Mouse (Mus musculus): Measurements from ENCODE around the gene Hipk4. TPM values are rescaled to one million over a fixed set of nuclear protein-coding genes. Genes with fewer than 3 reads are reported as not detected.

The Hipk4 gene
- polyA plus RNA-seq, 1 experiment from 2014 or later, result 0.27 TPM

- Histone ChIP-seq H3K4me3 (ENCODE audit: low read depth, low read length) (peak within 1 kb of the TSS; percentile 84), H3K27ac (ENCODE audit: low read length) (peak within 1 kb of the TSS; percentile 99), H3K27me3 (replicated peaks; ENCODE audit: insufficient read depth, low read length) (no peaks in the 10 kb centered on the region), H3K4me2 (replicated peaks; ENCODE audit: low read depth, low read length) (peak within 1 kb of the TSS; percentile 56), H3K4me1 (ENCODE audit: insufficient read depth, low read depth, low read length) (peaks cover 22% of the 10 kb centered on the region; the same call in 1 of the 2 replicates), H3K9ac (replicated peaks; ENCODE audit: low read depth) (peak within 1 kb of the TSS; percentile 85), H3K9me3 (ENCODE audit: low read length) (no peaks in the 10 kb centered on the region), H3K36me3 (ENCODE audit: insufficient read depth, low read length) (peaks cover 12% of the 10 kb centered on the region; the same call in 1 of the 2 replicates)
- TF ChIP-seq EP300 (IDR thresholded peaks at IDR 0.05) (0 out of 2 replicates have a peak, but pooled peaks have one; percentile 20), CTCF (IDR thresholded peaks at IDR 0.05) (peak; percentile 63)
- DNase-seq (ENCODE audit: low spot score) (peak; percentile 99), ATAC-seq (peak; percentile 83)
- 1% methylated on average over 60 of the region's 80 CpGs for WGBS
Observed at GRCm38 (mm10) chr7:27486770-27487697, 36.0 kb upstream of the Hipk4 start, which contains the start of gene Sertad1. Sertad1 (plus strand) TSS chr7:27486910.

GRCm38 (mm10) chr7:27487740-27488268 lies 35.3 kb upstream of the Hipk4 start:
- TF ChIP-seq EP300 (IDR thresholded peaks at IDR 0.05) (no peak), CTCF (IDR thresholded peaks at IDR 0.05) (no peak)
- Histone ChIP-seq H3K4me1 (ENCODE audit: insufficient read depth, low read depth, low read length) (peaks cover 22% of the 10 kb centered on the region; the same call in 1 of the 2 replicates), H3K9me3 (ENCODE audit: low read length) (no peaks in the 10 kb centered on the region), H3K4me2 (replicated peaks; ENCODE audit: low read depth, low read length) (peak overlapping the region; percentile 56), H3K27me3 (replicated peaks; ENCODE audit: insufficient read depth, low read length) (no peaks in the 10 kb centered on the region), H3K36me3 (ENCODE audit: insufficient read depth, low read length) (peaks cover 12% of the 10 kb centered on the region; the same call in 1 of the 2 replicates), H3K9ac (replicated peaks; ENCODE audit: low read depth) (peak overlapping the region; percentile 85), H3K27ac (ENCODE audit: low read length) (peak overlapping the region; percentile 99), H3K4me3 (ENCODE audit: low read depth, low read length) (peak overlapping the region; percentile 84)
- DNase-seq (ENCODE audit: low spot score), result peak; percentile 83
- ATAC-seq, result no peak
- WGBS, result under 1% methylated on average over 13 of the region's 13 CpGs

- Histone ChIP-seq H3K4me2 (replicated peaks; ENCODE audit: low read depth, low read length) (peak overlapping the region; percentile 56; the same call in 1 of the 2 replicates), H3K9ac (replicated peaks; ENCODE audit: low read depth) (no peak overlapping the region), H3K27ac (ENCODE audit: low read length) (peak overlapping the region; percentile 94), H3K4me1 (ENCODE audit: insufficient read depth, low read depth, low read length) (peaks cover 22% of the 10 kb centered on the region; the same call in 1 of the 2 replicates), H3K36me3 (ENCODE audit: insufficient read depth, low read length) (peaks cover 12% of the 10 kb centered on the region; the same call in 1 of the 2 replicates), H3K4me3 (ENCODE audit: low read depth, low read length) (no peak overlapping the region), H3K9me3 (ENCODE audit: low read length) (no peaks in the 10 kb centered on the region), H3K27me3 (replicated peaks; ENCODE audit: insufficient read depth, low read length) (no peaks in the 10 kb centered on the region)
- WGBS, result 88% methylated on average over 25 of the region's 25 CpGs
- ATAC-seq (no peak), DNase-seq (ENCODE audit: low spot score) (no peak)
- no peak for TF ChIP-seq CTCF (IDR thresholded peaks at IDR 0.05)
- TF ChIP-seq EP300 (IDR thresholded peaks at IDR 0.05), result no peak
Observed at GRCm38 (mm10) chr7:27489270-27489869, 33.7 kb upstream of the Hipk4 start.

- Histone ChIP-seq H3K27me3 (replicated peaks; ENCODE audit: insufficient read depth, low read length) (no peaks in the 10 kb centered on the region), H3K9me3 (ENCODE audit: low read length) (no peaks in the 10 kb centered on the region), H3K4me2 (replicated peaks; ENCODE audit: low read depth, low read length) (peak overlapping the region; percentile 49), H3K36me3 (ENCODE audit: insufficient read depth, low read length) (peaks cover 12% of the 10 kb centered on the region; the same call in 1 of the 2 replicates), H3K4me1 (ENCODE audit: insufficient read depth, low read depth, low read length) (peaks cover 22% of the 10 kb centered on the region; the same call in 1 of the 2 replicates), H3K4me3 (ENCODE audit: low read depth, low read length) (peak overlapping the region; percentile 34), H3K27ac (ENCODE audit: low read length) (peak overlapping the region; percentile 94), H3K9ac (replicated peaks; ENCODE audit: low read depth) (peak overlapping the region; percentile 26; the same call in 1 of the 2 replicates)
- TF ChIP-seq CTCF (IDR thresholded peaks at IDR 0.05) (no peak), EP300 (IDR thresholded peaks at IDR 0.05) (peak; percentile 42; the same call in 1 of the 2 replicates)
- DNase-seq (ENCODE audit: low spot score), result no peak
- ATAC-seq, result no peak
- 20% methylated on average over 4 of the region's 4 CpGs for WGBS
Observed at GRCm38 (mm10) chr7:27490227-27490542, 32.9 kb upstream of the Hipk4 start.

GRCm38 (mm10) chr7:27490543-27491329 lies 32.3 kb upstream of the Hipk4 start:
- Histone ChIP-seq H3K27me3 (replicated peaks; ENCODE audit: insufficient read depth, low read length) (no peaks in the 10 kb centered on the region), H3K4me2 (replicated peaks; ENCODE audit: low read depth, low read length) (peak overlapping the region; percentile 49), H3K4me1 (ENCODE audit: insufficient read depth, low read depth, low read length) (peaks cover 17% of the 10 kb centered on the region; the same call in 1 of the 2 replicates), H3K9me3 (ENCODE audit: low read length) (no peaks in the 10 kb centered on the region), H3K27ac (ENCODE audit: low read length) (peak overlapping the region; percentile 94), H3K4me3 (ENCODE audit: low read depth, low read length) (peak overlapping the region; percentile 34), H3K36me3 (ENCODE audit: insufficient read depth, low read length) (peaks cover 12% of the 10 kb centered on the region; the same call in 1 of the 2 replicates), H3K9ac (replicated peaks; ENCODE audit: low read depth) (peak overlapping the region; percentile 26)
- ATAC-seq (peak; percentile 83), DNase-seq (ENCODE audit: low spot score) (peak; percentile 99)
- TF ChIP-seq CTCF (IDR thresholded peaks at IDR 0.05), result peak; percentile 76
- TF ChIP-seq EP300 (IDR thresholded peaks at IDR 0.05), result no peak; the same call in 1 of the 2 replicates
- WGBS, result under 1% methylated on average over 20 of the region's 33 CpGs

Measured in lung, postnatal 0 days (tissue).